Mouse (Mus musculus): Measurements from ENCODE around the gene Cdc7.

- TF ChIP-seq CTCF (IDR thresholded peaks at IDR 0.05; ENCODE audit: borderline replicate concordance, insufficient read depth, low read length) (no peak), POLR2A (IDR thresholded peaks at IDR 0.05; ENCODE audit: low read depth, low read length) (no peak)
Measured at GRCm38 (mm10) chr5:106926369-106926686, 37.8 kb upstream of the Cdc7 start.

Data from embryonic fibroblast, embryonic 13.5 days (primary cell).